Mouse (Mus musculus) MEL-GATA-1-ER (cell line): Measurements from ENCODE around the gene AA467197.

Source experiments
- DNase-seq: peaks from one replicate; pipeline ENCODE4 v3.0.0-alpha.2; 2012; ENCODE audit warnings: low read depth; ENCODE audit errors: extremely low read depth

AA467197 gene

GRCm38 (mm10) chr2:122636686-122637085 lies at the start of gene AA467197:
Gene AA467197, plus strand, starts transcription at chr2:122636986.
- no peak for DNase-seq

GRCm38 (mm10) chr2:122587861-122588519 lies 48.8 kb upstream of the AA467197 start:
- DNase-seq = no peak

- DNase-seq = no peak
These were observed 46.4 kb upstream of the AA467197 start for GRCm38 (mm10) chr2:122590351-122590750.

- no peak for DNase-seq
These were observed 45.6 kb upstream of the AA467197 start for GRCm38 (mm10) chr2:122591213-122591612.

- no peak for DNase-seq
These were observed 41.3 kb upstream of the AA467197 start for GRCm38 (mm10) chr2:122595461-122595860.

GRCm38 (mm10) chr2:122599736-122600135 lies 37.0 kb upstream of the AA467197 start:
- no peak for DNase-seq

GRCm38 (mm10) chr2:122601354-122601753 lies 35.4 kb upstream of the AA467197 start:
- DNase-seq = no peak

- no peak for DNase-seq
These were observed 31.0 kb upstream of the AA467197 start for GRCm38 (mm10) chr2:122605829-122606228.

- DNase-seq = no peak
These were observed 28.0 kb upstream of the AA467197 start for GRCm38 (mm10) chr2:122608820-122609219.

GRCm38 (mm10) chr2:122610746-122611653 lies 25.8 kb upstream of the AA467197 start, which contains the start of gene Gatm:
Gene Gatm, minus strand, starts transcription at chr2:122611303.
- no peak for DNase-seq

- DNase-seq = no peak
These were observed 25.2 kb upstream of the AA467197 start for GRCm38 (mm10) chr2:122611654-122611973.

GRCm38 (mm10) chr2:122616237-122616636 lies 20.5 kb upstream of the AA467197 start:
- DNase-seq = no peak

- no peak for DNase-seq
These were observed 19.0 kb upstream of the AA467197 start for GRCm38 (mm10) chr2:122617792-122618191.

- DNase-seq = no peak
These were observed 18.1 kb upstream of the AA467197 start for GRCm38 (mm10) chr2:122618719-122619118.

- no peak for DNase-seq
These were observed 15.3 kb upstream of the AA467197 start for GRCm38 (mm10) chr2:122621337-122622110.

- no peak for DNase-seq
These were observed 10.9 kb upstream of the AA467197 start for GRCm38 (mm10) chr2:122625930-122626329.

- DNase-seq = no peak
These were observed 7.8 kb upstream of the AA467197 start for GRCm38 (mm10) chr2:122628976-122629375.

GRCm38 (mm10) chr2:122629871-122630270 lies 6.9 kb upstream of the AA467197 start:
- DNase-seq = no peak

- peak; percentile 76 for DNase-seq
These were observed 6.1 kb upstream of the AA467197 start for GRCm38 (mm10) chr2:122630465-122631225.

- DNase-seq = no peak
These were observed 5.5 kb upstream of the AA467197 start for GRCm38 (mm10) chr2:122631226-122631801.

- no peak for DNase-seq
These were observed 776 bp downstream of the AA467197 start for GRCm38 (mm10) chr2:122637526-122637997.
